Mouse (Mus musculus) intestine, embryonic 14.5 days (tissue): Measurements from ENCODE around the gene Trir. TPM values are rescaled to one million over a fixed set of nuclear protein-coding genes. Genes with fewer than 3 reads are reported as not detected.
A peak's percentile ranks its signal among the peaks of the same experiment; 100 is the strongest.

Experiments
- ATAC-seq: fragments of 200-750 bp; cut with Nextera tagmentation; replicated peaks from 2 replicates; pipeline ENCODE4 v1.8.0; 2017; ENCODE audit warnings: low read depth, moderate number of reproducible peaks, moderate TSS enrichment, moderate library complexity; ENCODE audit not compliant: low FRiP score, low TSS enrichment
- DNase-seq: peaks from one replicate; pipeline ENCODE4 v3.0.0-alpha.2; 2018; ENCODE audit warnings: low spot score
- H3K27ac ChIP-seq: fragments of 300-500 bp; sonication (generic); 2 replicates; pipeline ENCODE4 v1.5.1; 2014; ENCODE audit warnings: low read depth, mild to moderate bottlenecking, control low read depth
- H3K27me3 ChIP-seq: fragments of 300-500 bp; sonication (generic); replicated peaks from 2 replicates; pipeline ENCODE4 v1.6.1; 2014; ENCODE audit warnings: low read length, control low read depth; ENCODE audit not compliant: control insufficient read depth, insufficient read depth
- H3K36me3 ChIP-seq: fragments of 300-500 bp; sonication (generic); 2 replicates; pipeline ENCODE4 v1.6.1; 2014; ENCODE audit warnings: low read length, control low read depth; ENCODE audit not compliant: control insufficient read depth, insufficient read depth
- H3K4me1 ChIP-seq: fragments of 300-500 bp; sonication (generic); replicated peaks from 2 replicates; pipeline ENCODE4 v1.6.1; 2014; ENCODE audit warnings: low read length, control low read depth, mixed read lengths; ENCODE audit not compliant: control insufficient read depth, insufficient read depth
- H3K4me2 ChIP-seq: fragments of 300-500 bp; sonication (generic); 2 replicates; pipeline ENCODE4 v1.6.1; 2014; ENCODE audit warnings: low read length
- H3K4me3 ChIP-seq: fragments of 300-500 bp; sonication (generic); 2 replicates; pipeline ENCODE4 v1.5.1; 2014; ENCODE audit warnings: low read depth, low read length, control low read depth, mixed read lengths
- H3K9ac ChIP-seq: fragments of 300-500 bp; sonication (generic); 2 replicates; pipeline ENCODE4 v1.6.1; 2014; ENCODE audit warnings: mild to moderate bottlenecking, low read length
- H3K9me3 ChIP-seq: fragments of 300-500 bp; sonication (generic); 2 replicates; pipeline ENCODE4 v1.6.1; 2016; ENCODE audit warnings: low read length, control low read depth; ENCODE audit not compliant: control insufficient read depth
- WGBS: fragments of 180-500 bp; shearing (Covaris S2); extraction: QIAGEN DNeasy Blood & Tissue Kit; methylation state at CpG from one replicate; pipeline ENCODE4 v1.1.7; 2014; 5-methylcytosine and 5-hydroxymethylcytosine counted together
- polyA plus RNA-seq: library from polyadenylated mRNA; unstranded; fragments of >200 nt; fragmentation: Nextera tagmentation; extraction: Ambion mirVana; gene quantifications from 2 replicates; pipeline ENCODE4 v1.2.1, GENCODE M21; 2014

Trir gene
- polyA plus RNA-seq, 1 experiment from 2014 or later, result 143 TPM

GRCm38 (mm10) chr8:85027922-85028321 lies 1.3 kb downstream of the Trir start:
- peak overlapping the region; percentile 93 for H3K4me3 ChIP-seq
- H3K9me3 ChIP-seq, result no peaks in the 10 kb centered on the region
- peaks cover 28% of the 10 kb centered on the region for H3K4me1 ChIP-seq
- H3K4me2 ChIP-seq, result peak overlapping the region; percentile 66
- peak overlapping the region; percentile 90 for H3K9ac ChIP-seq
- DNase-seq, result no peak
- no peak for ATAC-seq
- H3K27ac ChIP-seq, result no peak overlapping the region
- H3K27me3 ChIP-seq, result no peaks in the 10 kb centered on the region
- H3K36me3 ChIP-seq, result peaks cover 49% of the 10 kb centered on the region
- WGBS, result 14% methylated on average over 2 of the region's 2 CpGs

- no peaks in the 10 kb centered on the region for H3K9me3 ChIP-seq
- 0 out of 2 replicates have a peak overlapping the region, but pooled peaks have one; percentile 10 for H3K9ac ChIP-seq
- no peaks in the 10 kb centered on the region for H3K27me3 ChIP-seq
- H3K36me3 ChIP-seq, result peaks cover 49% of the 10 kb centered on the region
- H3K4me1 ChIP-seq, result peaks cover 24% of the 10 kb centered on the region
- no peak overlapping the region for H3K27ac ChIP-seq
- DNase-seq (no peak), ATAC-seq (no peak)
- WGBS, result 85% methylated on average over 14 of the region's 14 CpGs
- no peak overlapping the region for H3K4me3 ChIP-seq
- no peak overlapping the region for H3K4me2 ChIP-seq
These were observed 2.6 kb downstream of the Trir start for GRCm38 (mm10) chr8:85029271-85029670.

- Histone ChIP-seq H3K9ac (no peak overlapping the region), H3K36me3 (peaks cover 49% of the 10 kb centered on the region), H3K9me3 (no peaks in the 10 kb centered on the region), H3K4me2 (no peak overlapping the region), H3K27ac (no peak overlapping the region), H3K4me1 (peaks cover 22% of the 10 kb centered on the region), H3K27me3 (no peaks in the 10 kb centered on the region), H3K4me3 (no peak overlapping the region)
- ATAC-seq (no peak), DNase-seq (no peak)
- 79% methylated on average over 4 of the region's 4 CpGs for WGBS
These were observed 6.1 kb downstream of the Trir start for GRCm38 (mm10) chr8:85032622-85033311.

- Histone ChIP-seq H3K9me3 (no peaks in the 10 kb centered on the region), H3K9ac (no peak overlapping the region), H3K4me1 (peaks cover 14% of the 10 kb centered on the region), H3K4me2 (no peak overlapping the region), H3K4me3 (no peak overlapping the region), H3K27me3 (no peaks in the 10 kb centered on the region), H3K36me3 (peaks cover 49% of the 10 kb centered on the region), H3K27ac (no peak overlapping the region)
- ATAC-seq, result no peak
- DNase-seq, result no peak
- WGBS, result 59% methylated on average over 1 of the region's 1 CpGs
These were observed 7.2 kb downstream of the Trir start for GRCm38 (mm10) chr8:85033867-85034266.

- H3K9ac ChIP-seq, result peak overlapping the region; percentile 69
- peaks cover 41% of the 10 kb centered on the region for H3K36me3 ChIP-seq
- ATAC-seq, result no peak
- peak overlapping the region; percentile 64 for H3K4me3 ChIP-seq
- no peaks in the 10 kb centered on the region for H3K9me3 ChIP-seq
- no peaks in the 10 kb centered on the region for H3K27me3 ChIP-seq
- peak; percentile 74 for DNase-seq
- H3K4me1 ChIP-seq, result peaks cover 14% of the 10 kb centered on the region
- peak overlapping the region; percentile 99; the same call in 1 of the 2 replicates for H3K27ac ChIP-seq
- H3K4me2 ChIP-seq, result peak overlapping the region; percentile 84
- WGBS, result 2% methylated on average over 13 of the region's 13 CpGs
These were observed 8.1 kb downstream of the Trir start for GRCm38 (mm10) chr8:85034764-85035163.

GRCm38 (mm10) chr8:85035165-85035727 lies 8.6 kb downstream of the Trir start:
- Histone ChIP-seq H3K36me3 (peaks cover 40% of the 10 kb centered on the region), H3K4me1 (peaks cover 14% of the 10 kb centered on the region), H3K4me3 (peak overlapping the region; percentile 64), H3K9me3 (no peaks in the 10 kb centered on the region), H3K9ac (peak overlapping the region; percentile 69), H3K27me3 (no peaks in the 10 kb centered on the region), H3K4me2 (peak overlapping the region; percentile 84), H3K27ac (peak overlapping the region; percentile 99)
- ATAC-seq (no peak), DNase-seq (peak; percentile 52)
- WGBS, result 4% methylated on average over 12 of the region's 12 CpGs

- WGBS, result 1% methylated on average over 15 of the region's 15 CpGs
- Histone ChIP-seq H3K36me3 (peaks cover 40% of the 10 kb centered on the region), H3K9me3 (no peaks in the 10 kb centered on the region), H3K27ac (peak overlapping the region; percentile 99), H3K27me3 (no peaks in the 10 kb centered on the region), H3K4me3 (peak overlapping the region; percentile 64), H3K4me2 (peak overlapping the region; percentile 84), H3K9ac (peak overlapping the region; percentile 69), H3K4me1 (peaks cover 14% of the 10 kb centered on the region)
- DNase-seq, result peak; percentile 66
- no peak for ATAC-seq
These were observed 9.2 kb downstream of the Trir start for GRCm38 (mm10) chr8:85035728-85036310.

GRCm38 (mm10) chr8:85036381-85036717 lies 9.7 kb downstream of the Trir start:
- peak; percentile 88 for DNase-seq

More at GRCm38 (mm10) chr8:85036381-85036717, 9.7 kb downstream of the Trir start:
- Histone ChIP-seq H3K9ac (peak overlapping the region; percentile 69), H3K4me1 (peaks cover 14% of the 10 kb centered on the region), H3K27ac (peak overlapping the region; percentile 99), H3K9me3 (no peaks in the 10 kb centered on the region), H3K36me3 (peaks cover 41% of the 10 kb centered on the region), H3K27me3 (no peaks in the 10 kb centered on the region), H3K4me2 (peak overlapping the region; percentile 84), H3K4me3 (peak overlapping the region; percentile 64)
- ATAC-seq, result peak; percentile 36
- under 1% methylated on average over 9 of the region's 9 CpGs for WGBS
